Mouse (Mus musculus): ENCODE measurements around the gene Gm20403.
"Not testable (repeated sequence)": the region's sequence is repeated elsewhere in the genome, so short reads cannot be mapped to it uniquely, and the experiment has no call there.

Gene Gm20403

DNA sequence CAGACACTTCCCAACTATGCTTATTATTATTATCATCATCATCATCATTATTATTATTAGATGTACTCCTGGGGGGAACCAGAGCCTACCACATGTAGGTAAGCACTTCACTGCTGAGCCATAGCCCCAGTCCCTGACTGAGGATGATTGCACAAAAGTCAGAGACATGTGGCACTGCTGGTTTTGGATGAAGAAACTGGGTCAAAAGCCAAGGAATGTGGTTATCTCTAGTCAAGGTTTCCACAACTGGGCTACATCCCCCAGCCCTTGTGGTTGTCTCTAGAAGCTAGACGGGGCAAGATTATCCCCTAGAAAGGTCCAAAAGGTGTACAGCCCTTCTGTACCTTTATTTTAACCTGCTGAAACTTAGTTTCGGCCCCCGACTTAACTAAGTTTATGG is 6.5 kb upstream of the Gm20403 start:
- DNase-seq = no peak

GRCm38 (mm10) chr12:54988323-54988850 is 2.1 kb upstream of the Gm20403 start:
- DNase-seq = no peak

DNA sequence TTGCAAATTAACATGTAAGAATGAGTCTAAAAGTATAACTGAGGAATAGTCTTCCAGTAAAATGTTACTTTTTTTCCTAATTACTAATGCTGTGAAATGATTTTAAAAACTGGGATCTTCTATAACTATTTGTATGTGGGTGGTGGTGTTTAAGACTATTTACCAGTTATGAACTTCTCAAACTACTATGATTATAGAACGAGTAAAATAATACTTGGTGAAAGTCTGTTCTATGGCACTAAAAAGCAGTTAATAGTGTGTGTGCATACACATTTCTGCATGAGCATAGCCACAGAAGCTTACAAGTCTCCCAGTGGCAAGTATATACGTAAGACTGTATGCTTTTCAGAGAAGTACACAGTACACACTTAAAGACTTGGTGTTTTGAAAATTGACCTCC is 827 bp upstream of the Gm20403 start:
- DNase-seq = no peak

- peak; percentile 53 for DNase-seq
These were observed 875 bp downstream of the Gm20403 start for GRCm38 (mm10) chr12:54985257-54986051.

DNA sequence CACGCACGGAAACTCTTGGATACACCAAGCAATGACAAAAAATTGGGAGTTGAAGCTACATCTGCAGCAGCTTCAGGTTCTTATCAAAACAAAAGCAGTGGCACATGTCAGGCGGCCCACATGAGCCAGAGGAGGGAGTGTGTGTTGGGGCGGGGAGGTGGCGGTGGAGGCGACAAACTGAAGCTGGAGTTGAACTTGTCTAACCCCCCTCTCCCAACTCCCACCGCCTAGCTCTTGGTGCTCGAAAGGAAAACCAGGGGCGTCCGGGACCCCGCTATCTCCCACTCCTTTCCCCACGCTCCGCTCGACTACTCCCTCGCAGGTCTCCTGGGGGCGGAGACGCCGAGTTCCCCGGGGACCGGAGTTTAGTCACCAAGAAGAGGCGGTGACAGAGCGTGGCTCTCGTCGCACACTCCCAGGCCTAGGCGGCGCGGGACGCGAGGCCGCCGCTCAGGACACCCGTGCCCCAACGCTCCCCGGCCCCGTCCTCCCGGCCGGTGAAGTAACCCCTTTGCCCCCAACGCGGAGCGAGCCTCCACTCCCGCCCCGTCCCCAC is 1.6 kb downstream of the Gm20403 start:
- DNase-seq = peak; percentile 42

DNA sequence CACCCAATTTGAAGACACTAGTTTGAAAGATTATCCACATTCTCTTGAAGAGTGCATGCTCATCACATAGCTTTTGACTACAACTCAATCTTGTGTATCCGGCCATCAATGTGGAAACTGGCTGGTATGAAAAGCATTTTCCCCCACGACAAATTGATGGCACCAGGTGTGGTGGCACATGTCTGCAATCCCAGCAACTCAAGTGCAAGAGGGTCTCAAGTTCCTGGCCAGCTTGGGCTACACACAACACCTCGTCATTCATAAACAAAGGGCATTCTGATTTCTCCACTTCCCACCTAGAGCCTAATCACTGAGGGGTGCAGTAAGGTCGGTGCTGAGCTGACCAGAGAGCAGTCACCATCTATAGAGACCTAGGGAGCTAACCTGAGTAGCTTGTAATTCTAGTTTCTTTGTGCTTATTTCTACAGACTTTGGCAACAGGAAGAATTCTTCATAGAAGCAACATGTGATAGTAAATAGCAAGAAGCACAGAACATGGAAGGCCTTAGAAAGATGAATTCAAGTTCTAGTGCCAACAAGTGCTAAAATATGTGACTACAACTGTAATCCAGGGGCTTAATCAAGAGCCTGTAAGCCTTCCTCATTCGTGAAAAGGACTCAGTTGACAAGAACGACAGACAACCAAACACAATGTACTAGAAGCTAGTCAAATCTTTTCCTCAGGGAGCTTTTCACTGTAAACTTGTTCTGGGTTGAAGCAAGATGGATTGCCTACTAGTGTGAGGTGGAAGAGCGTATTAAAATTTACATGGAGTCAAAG is 3.2 kb downstream of the Gm20403 start:
- no peak for DNase-seq

DNA sequence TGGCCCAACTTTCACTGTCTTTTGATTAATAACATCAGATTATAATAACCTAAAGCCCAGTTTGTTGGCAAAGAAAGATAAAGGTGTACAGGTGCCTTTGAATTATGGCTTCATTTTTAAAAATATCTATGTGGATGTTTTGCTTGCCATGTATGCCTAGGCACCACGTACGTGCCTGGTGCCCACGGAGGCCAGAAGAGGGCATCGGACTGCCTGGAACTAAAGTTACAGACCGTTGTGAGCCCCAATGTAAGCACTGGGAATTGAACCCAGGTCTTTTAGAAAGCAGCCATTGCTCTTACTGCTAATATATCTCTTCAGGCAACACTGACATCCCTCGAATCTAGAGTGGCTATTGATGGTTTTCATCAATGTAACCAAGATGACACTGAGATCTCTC is 4.4 kb downstream of the Gm20403 start:
- no peak for DNase-seq

- no peak for DNase-seq
These were observed 5.4 kb downstream of the Gm20403 start for GRCm38 (mm10) chr12:54980939-54981338.

GRCm38 (mm10) chr12:54980532-54980931 is 5.8 kb downstream of the Gm20403 start:
- DNase-seq = no peak

DNA sequence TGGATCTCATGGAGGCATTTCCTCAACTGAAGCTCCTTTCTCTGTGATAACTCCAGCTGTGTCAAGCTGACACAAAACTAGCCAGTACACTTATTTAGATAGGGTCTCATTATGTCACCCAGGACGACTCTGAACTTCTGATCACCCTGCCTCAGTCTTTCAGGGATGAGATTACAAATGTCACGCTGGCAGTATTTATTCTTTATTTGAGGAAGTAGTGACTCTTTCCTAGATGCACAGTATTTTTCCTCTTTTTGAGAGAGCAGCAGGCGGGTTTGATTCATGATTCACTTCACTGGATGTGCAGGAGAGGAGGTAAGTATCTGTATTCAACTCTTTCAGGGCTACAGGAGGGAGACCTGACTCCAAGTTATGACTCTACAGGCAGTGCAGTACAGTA is 17.3 kb downstream of the Gm20403 start:
- DNase-seq = no peak

- DNase-seq = no peak
These were observed 20.7 kb downstream of the Gm20403 start for GRCm38 (mm10) chr12:54965532-54966160.

DNA sequence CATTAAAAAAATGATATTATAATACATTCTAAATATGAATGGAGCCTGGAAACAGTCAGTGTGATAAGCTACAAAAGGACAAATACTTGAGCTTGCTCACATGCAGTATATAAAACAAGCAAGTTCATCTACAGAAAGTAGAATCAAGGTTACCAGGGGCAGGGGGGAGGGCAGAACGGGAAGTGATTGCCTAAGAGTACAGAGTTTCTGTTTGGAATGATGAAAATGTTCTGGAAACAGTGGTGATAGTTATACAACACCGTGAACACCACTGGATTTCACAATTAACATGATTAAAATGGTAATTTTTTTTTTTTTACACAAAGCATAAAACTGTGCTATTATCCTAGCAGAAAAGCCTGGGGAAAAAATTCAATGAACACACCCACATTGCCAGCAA is 26.8 kb downstream of the Gm20403 start:
- no peak for DNase-seq

DNA sequence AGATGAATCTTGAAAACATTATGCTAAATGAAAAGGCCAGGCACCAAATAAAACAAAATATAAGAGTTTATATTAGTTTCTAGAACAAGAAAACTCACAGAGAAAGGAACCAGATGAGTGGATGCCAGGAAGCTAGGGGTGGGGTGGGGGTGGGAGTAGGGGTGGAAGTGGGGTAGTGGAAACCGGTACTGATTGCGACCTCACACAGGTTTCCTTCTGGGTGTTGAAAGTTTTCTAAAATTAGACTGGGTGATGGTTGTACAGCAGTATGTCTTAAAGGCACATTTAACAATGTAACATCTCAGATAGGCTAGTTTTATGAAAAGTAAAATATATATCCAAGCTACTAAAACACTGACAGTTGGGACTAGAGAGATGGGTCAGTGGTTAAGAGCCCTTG is 29.4 kb downstream of the Gm20403 start:
- DNase-seq = no peak

GRCm38 (mm10) chr12:54956457-54956856 is 29.9 kb downstream of the Gm20403 start:
- DNase-seq = no peak

DNA sequence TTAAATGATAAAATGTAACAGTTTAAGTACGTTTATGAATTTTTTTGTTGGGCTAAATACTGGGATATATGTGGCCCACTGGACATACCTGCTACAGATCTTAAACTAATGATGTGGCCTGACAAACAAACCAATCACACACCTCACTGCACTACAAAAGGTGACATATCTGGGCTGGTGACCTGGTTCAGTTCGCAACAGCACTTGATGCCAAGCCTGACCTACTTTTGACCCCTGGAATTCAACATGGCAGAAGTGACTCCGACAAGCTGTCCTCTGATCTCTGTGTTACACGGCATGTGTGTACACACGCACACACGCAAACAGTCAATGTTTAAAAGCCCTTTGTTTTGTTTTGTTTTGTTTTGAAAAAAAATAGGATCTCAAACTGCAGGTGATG is 40.2 kb downstream of the Gm20403 start:
- no peak for DNase-seq

- not testable (repeated sequence) for DNase-seq
These were observed 43.7 kb downstream of the Gm20403 start for GRCm38 (mm10) chr12:54942586-54943157.

DNA sequence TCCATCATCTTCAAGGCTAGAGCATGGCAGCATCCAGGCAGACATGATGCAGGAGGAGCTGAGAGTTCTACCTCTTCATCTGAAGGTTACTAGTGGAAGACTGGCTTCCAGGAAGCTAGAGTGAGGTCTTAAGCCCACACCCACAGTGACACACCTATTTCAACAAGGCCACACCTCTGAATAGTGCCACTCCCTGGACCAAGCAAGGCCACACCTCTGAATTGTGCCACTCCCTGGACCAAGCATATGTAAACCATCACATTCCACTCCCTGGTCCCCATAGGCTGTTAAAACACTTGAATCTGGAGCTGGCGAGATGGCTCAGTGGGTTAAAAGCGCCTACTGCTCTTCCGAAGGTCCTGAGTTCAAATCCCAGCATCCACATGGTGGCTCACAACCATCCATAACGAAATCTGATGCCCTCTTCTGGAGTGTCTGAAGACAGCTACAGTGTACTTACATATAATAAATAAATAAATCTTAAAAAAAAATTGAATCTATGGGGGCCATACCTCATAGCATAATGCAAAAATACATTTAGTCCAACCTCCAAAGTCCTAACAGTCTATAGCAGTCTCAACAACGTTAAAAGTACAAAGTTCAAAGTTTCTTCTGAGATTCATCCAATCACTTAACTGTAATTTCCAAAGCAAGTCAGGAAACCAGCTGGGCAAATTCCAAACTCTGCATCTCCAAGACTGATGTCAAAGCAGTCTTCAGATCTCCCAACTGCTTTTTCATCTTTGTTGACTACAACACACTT is 48.6 kb downstream of the Gm20403 start:
- not testable (repeated sequence) for DNase-seq
